Mouse (Mus musculus): ENCODE measurements around the gene Dyrk1a. TPM values are rescaled to one million over a fixed set of nuclear protein-coding genes. Genes with fewer than 3 reads are reported as not detected.

Dyrk1a gene
- total RNA-seq, 1 experiment = 33.2 TPM

DNA sequence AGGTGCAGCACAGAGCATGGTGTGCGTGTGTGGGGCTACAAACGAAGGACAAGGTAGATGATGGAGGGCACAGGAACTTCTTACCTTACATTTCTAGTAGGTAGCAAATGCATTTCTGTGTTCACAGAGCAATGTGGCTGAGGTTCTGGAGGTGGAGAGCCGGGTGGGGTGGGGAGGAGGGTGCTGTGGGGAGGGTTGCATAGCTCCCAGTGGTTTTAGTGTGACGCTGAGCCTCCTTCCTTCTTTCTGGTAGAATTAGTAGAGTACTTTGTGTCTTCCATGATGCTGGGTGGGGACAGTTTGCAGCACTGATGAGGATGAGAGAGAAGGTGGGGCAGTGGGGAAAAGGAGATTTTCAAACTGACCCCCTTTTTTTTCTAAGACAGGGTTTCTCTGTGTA is 9.5 kb downstream of the Dyrk1a start:
- Histone ChIP-seq H3K4me3 (ENCODE audit: insufficient read depth in 1 of 2, low read depth in 1 of 2, low read length in 2 of 2, poor library complexity in 1 of 2, severe bottlenecking in 1 of 2) (no peak overlapping the region), H3K9ac (ENCODE audit: insufficient read depth, low read depth, low read length, poor library complexity, severe bottlenecking) (no peak overlapping the region), H3K9me3 (ENCODE audit: control insufficient read depth, insufficient read depth, low read depth, low read length) (no peaks in the 10 kb centered on the region), H3K36me3 (ENCODE audit: control insufficient read depth, insufficient read depth, low read length, poor library complexity, severe bottlenecking) (no peaks in the 10 kb centered on the region; the same call in 1 of the 2 replicates), H3K4me1 (ENCODE audit: control insufficient read depth in 2 of 2, insufficient read depth in 2 of 2, low read length in 2 of 2, poor library complexity in 1 of 2) (peaks cover 5 to 22% of the 10 kb centered on the region in 2 experiments; a peak in 2 of 4 replicates), H3K27ac (ENCODE audit: insufficient read depth, low read depth, low read length, poor library complexity, severe bottlenecking) (no peak overlapping the region)
- TF ChIP-seq ZC3H11A (IDR thresholded peaks at IDR 0.05; ENCODE audit: borderline replicate concordance, low read depth, low read length) = no peak
- TF ChIP-seq CHD2 (IDR thresholded peaks at IDR 0.05; ENCODE audit: low read depth, low read length) = no peak
- TF ChIP-seq MAFK (IDR thresholded peaks at IDR 0.05; ENCODE audit: insufficient read depth, low read depth, low read length) = no peak
- TF ChIP-seq ZNF384 (IDR thresholded peaks at IDR 0.05; ENCODE audit: low read depth, low read length) = no peak
- no peak for TF ChIP-seq HCFC1 (IDR thresholded peaks at IDR 0.05; ENCODE audit: borderline replicate concordance, insufficient read depth, low read length)
- DNase-seq (ENCODE audit: low read depth, low spot score) = no peak
- in situ Hi-C loops (cut with MboI; ENCODE audit: low sequenced_read_pairs in 2 of 2, unreplicated experiment in 2 of 2) = no loop called here

DNA sequence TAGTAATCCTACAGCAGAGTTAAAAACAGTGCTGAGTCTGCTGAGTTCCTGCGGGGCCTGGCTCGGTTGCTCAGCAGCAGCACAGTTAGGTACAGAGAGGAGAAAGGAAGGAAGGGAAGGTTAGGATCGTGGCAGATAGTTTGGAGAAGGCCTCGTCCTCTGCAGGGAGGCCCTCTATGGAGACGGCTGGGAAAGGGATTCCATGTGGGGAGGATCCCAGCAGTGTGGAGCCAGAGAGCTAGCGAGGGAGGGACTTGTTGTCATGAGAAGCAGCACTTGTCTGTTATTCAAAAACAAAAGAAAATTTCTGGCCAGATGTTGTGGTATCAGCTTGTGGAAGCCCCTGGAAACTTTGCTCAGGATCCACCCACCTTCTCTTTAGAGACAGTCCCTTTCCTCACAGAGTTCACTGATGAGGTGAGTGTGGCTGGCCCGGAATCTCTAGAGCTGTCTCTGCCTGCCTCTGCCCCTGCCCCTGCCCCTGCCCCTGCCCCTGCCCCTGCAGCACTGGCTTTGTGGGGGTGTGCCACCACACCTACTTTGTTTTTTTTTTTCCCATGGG is 11.1 kb downstream of the Dyrk1a start:
- in situ Hi-C loops (cut with MboI; ENCODE audit: low sequenced_read_pairs in 2 of 2, unreplicated experiment in 2 of 2) = no loop called here
- no peak overlapping the region for H3K9ac ChIP-seq (ENCODE audit: insufficient read depth, low read depth, low read length, poor library complexity, severe bottlenecking)

DNA sequence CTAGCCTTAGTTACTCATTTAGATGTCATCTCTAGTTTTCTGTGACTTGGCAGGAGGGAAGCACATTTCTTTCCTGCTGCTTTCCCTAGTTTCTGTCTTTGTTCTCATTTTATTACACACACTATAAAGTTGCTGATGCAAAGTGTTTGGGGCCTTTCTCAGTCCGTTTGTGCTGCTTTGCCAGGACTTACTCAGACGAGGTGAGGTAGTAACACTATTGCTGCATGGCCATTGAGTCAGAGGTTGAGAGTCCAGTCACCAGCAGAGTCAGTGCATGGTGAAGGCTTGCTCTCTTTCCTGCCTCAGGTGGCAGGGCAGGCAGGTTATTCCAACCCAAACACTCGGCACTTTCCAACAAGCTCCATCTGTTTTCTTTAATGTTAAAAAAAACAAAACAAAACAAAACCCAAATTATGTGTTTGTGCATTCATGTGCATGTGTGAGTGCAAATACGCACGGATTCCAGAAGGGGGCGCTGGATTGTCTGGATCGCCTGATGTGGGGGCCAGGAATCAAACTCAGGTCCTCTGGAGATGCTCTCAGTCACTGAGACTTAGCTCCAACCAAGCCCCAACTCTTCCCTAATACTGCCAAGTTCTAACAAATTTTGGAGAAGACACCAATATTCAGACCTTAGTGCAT is 16.7 kb downstream of the Dyrk1a start:
- DNase-seq (ENCODE audit: low read depth, low spot score) = no peak
- H3K36me3 ChIP-seq (ENCODE audit: control insufficient read depth, insufficient read depth, low read length, poor library complexity, severe bottlenecking) = no peaks in the 10 kb centered on the region; the same call in 1 of the 2 replicates
- no peak overlapping the region for H3K27ac ChIP-seq (ENCODE audit: insufficient read depth, low read depth, low read length, poor library complexity, severe bottlenecking)
- H3K4me1 ChIP-seq (ENCODE audit: control insufficient read depth in 2 of 2, insufficient read depth in 2 of 2, low read length in 2 of 2, poor library complexity in 1 of 2) = peaks cover 6 to 22% of the 10 kb centered on the region in 2 experiments; a peak in 3 of 4 replicates
- in situ Hi-C loops (cut with MboI; ENCODE audit: low sequenced_read_pairs in 2 of 2, unreplicated experiment in 2 of 2) = no loop called here
- no peak overlapping the region for H3K9ac ChIP-seq (ENCODE audit: insufficient read depth, low read depth, low read length, poor library complexity, severe bottlenecking)
- no peaks in the 10 kb centered on the region for H3K9me3 ChIP-seq (ENCODE audit: control insufficient read depth, insufficient read depth, low read depth, low read length)
- TF ChIP-seq CHD2 (IDR thresholded peaks at IDR 0.05; ENCODE audit: low read depth, low read length) (no peak), ZNF384 (IDR thresholded peaks at IDR 0.05; ENCODE audit: low read depth, low read length) (no peak)
- H3K4me3 ChIP-seq (ENCODE audit: insufficient read depth in 1 of 2, low read depth in 1 of 2, low read length in 2 of 2, poor library complexity in 1 of 2, severe bottlenecking in 1 of 2) = no peak overlapping the region

More for the DNA sequence above, 11.1 kb downstream of the Dyrk1a start:
- no peak for DNase-seq (ENCODE audit: low read depth, low spot score)
- TF ChIP-seq HCFC1 (IDR thresholded peaks at IDR 0.05; ENCODE audit: borderline replicate concordance, insufficient read depth, low read length) (no peak), CHD2 (IDR thresholded peaks at IDR 0.05; ENCODE audit: low read depth, low read length) (no peak), ZC3H11A (IDR thresholded peaks at IDR 0.05; ENCODE audit: borderline replicate concordance, low read depth, low read length) (no peak), MAFK (IDR thresholded peaks at IDR 0.05; ENCODE audit: insufficient read depth, low read depth, low read length) (no peak), ZNF384 (IDR thresholded peaks at IDR 0.05; ENCODE audit: low read depth, low read length) (no peak)
- Histone ChIP-seq H3K36me3 (ENCODE audit: control insufficient read depth, insufficient read depth, low read length, poor library complexity, severe bottlenecking) (no peaks in the 10 kb centered on the region; the same call in 1 of the 2 replicates), H3K4me3 (ENCODE audit: insufficient read depth in 1 of 2, low read depth in 1 of 2, low read length in 2 of 2, poor library complexity in 1 of 2, severe bottlenecking in 1 of 2) (no peak overlapping the region), H3K9me3 (ENCODE audit: control insufficient read depth, insufficient read depth, low read depth, low read length) (no peaks in the 10 kb centered on the region), H3K27ac (ENCODE audit: insufficient read depth, low read depth, low read length, poor library complexity, severe bottlenecking) (no peak overlapping the region), H3K4me1 (ENCODE audit: control insufficient read depth in 2 of 2, insufficient read depth in 2 of 2, low read length in 2 of 2, poor library complexity in 1 of 2) (peaks cover 5 to 19% of the 10 kb centered on the region in 2 experiments; a peak in 2 of 4 replicates)

DNA sequence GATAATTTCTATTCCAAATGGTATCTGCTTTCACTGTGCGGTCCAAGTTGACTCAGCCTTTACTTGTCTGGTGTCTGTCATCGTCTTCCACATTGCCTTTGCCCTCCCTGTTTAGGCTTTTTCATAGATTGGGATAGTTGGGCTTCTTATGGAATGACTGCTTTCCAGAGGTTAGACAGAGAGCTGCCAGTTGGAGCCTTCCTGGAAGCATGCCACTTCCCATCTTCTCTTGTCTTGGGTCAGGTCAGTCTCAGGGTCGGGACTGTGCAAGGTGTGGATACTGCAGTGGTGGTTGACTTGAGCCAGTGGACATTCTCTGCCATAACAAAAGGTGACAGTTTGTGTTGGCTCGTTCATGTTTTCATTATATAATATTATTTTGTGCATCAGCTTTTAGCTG is 17.7 kb downstream of the Dyrk1a start:
- no peak for TF ChIP-seq MAFK (IDR thresholded peaks at IDR 0.05; ENCODE audit: insufficient read depth, low read depth, low read length)
- TF ChIP-seq CHD2 (IDR thresholded peaks at IDR 0.05; ENCODE audit: low read depth, low read length) = no peak
- no peak overlapping the region for H3K9ac ChIP-seq (ENCODE audit: insufficient read depth, low read depth, low read length, poor library complexity, severe bottlenecking)
- H3K4me1 ChIP-seq (ENCODE audit: control insufficient read depth in 2 of 2, insufficient read depth in 2 of 2, low read length in 2 of 2, poor library complexity in 1 of 2) = peaks cover 6 to 22% of the 10 kb centered on the region in 2 experiments; a peak in 3 of 4 replicates
- in situ Hi-C loops (cut with MboI; ENCODE audit: low sequenced_read_pairs in 2 of 2, unreplicated experiment in 2 of 2) = no loop called here
- DNase-seq (ENCODE audit: low read depth, low spot score) = no peak
- no peak overlapping the region for H3K27ac ChIP-seq (ENCODE audit: insufficient read depth, low read depth, low read length, poor library complexity, severe bottlenecking)
- no peaks in the 10 kb centered on the region for H3K9me3 ChIP-seq (ENCODE audit: control insufficient read depth, insufficient read depth, low read depth, low read length)
- no peaks in the 10 kb centered on the region; the same call in 1 of the 2 replicates for H3K36me3 ChIP-seq (ENCODE audit: control insufficient read depth, insufficient read depth, low read length, poor library complexity, severe bottlenecking)
- H3K4me3 ChIP-seq (ENCODE audit: insufficient read depth in 1 of 2, low read depth in 1 of 2, low read length in 2 of 2, poor library complexity in 1 of 2, severe bottlenecking in 1 of 2) = no peak overlapping the region
